Mouse (Mus musculus) liver, embryonic 14.5 days (tissue): ENCODE results near the gene Tsen2. TPM values are rescaled to one million over a fixed set of nuclear protein-coding genes. Genes with fewer than 3 reads are reported as not detected.

Source experiments
- ATAC-seq: fragments of 200-750 bp; cut with Nextera tagmentation; 2 replicates; pipeline ENCODE4 v1.8.0; 2017; ENCODE audit warnings: moderate number of reproducible peaks, mild to moderate bottlenecking, moderate library complexity; ENCODE audit not compliant: insufficient read depth
- DNase-seq, 3 experiments: peaks; one replicate each; pipeline ENCODE4 v3.0.0-alpha.2; 2012 to 2013; ENCODE audit warnings: low read depth in 3 of 3, low spot score in 3 of 3
- H3K27ac ChIP-seq: fragments of 300-500 bp; sonication (generic); 2 replicates; pipeline ENCODE4 v1.5.1; 2014; ENCODE audit warnings: moderate library complexity, mild to moderate bottlenecking, control low read depth, inconsistent platforms
- H3K27me3 ChIP-seq: fragments of 300-500 bp; sonication (generic); 2 replicates; pipeline ENCODE4 v1.6.1; 2014; ENCODE audit warnings: mild to moderate bottlenecking, low read length, moderate library complexity; ENCODE audit not compliant: control insufficient read depth, insufficient read depth
- H3K36me3 ChIP-seq: fragments of 300-500 bp; sonication (generic); replicated peaks from 2 replicates; pipeline ENCODE4 v1.6.1; 2014; ENCODE audit warnings: low read depth; ENCODE audit not compliant: control insufficient read depth, insufficient read depth
- H3K4me1 ChIP-seq, 2 experiments: fragments of 200-500 bp in 1 of 2; fragments of 300-500 bp in 1 of 2; sonication (generic) in 1 of 2; replicated peaks; 2 replicates each; pipeline ENCODE4 v1.6.1; 2012 to 2014; ENCODE audit warnings: antibody characterized with exemption in 1 of 2, inconsistent platforms in 1 of 2, low read length in 1 of 2; ENCODE audit not compliant: control insufficient read depth in 2 of 2, insufficient read depth in 2 of 2
- H3K4me2 ChIP-seq: fragments of 300-500 bp; sonication (generic); 2 replicates; pipeline ENCODE4 v1.6.1; 2014; ENCODE audit warnings: low read depth, mild to moderate bottlenecking, control low read depth, moderate library complexity
- H3K4me3 ChIP-seq, 2 experiments: fragments of 200-500 bp in 1 of 2; fragments of 300-500 bp in 1 of 2; sonication (generic) in 1 of 2; 2 replicates each; pipeline ENCODE4 v1.5.1; 2012 to 2014; ENCODE audit warnings: low read depth in 2 of 2, low read length in 2 of 2, mild to moderate bottlenecking in 2 of 2, control low read depth in 1 of 2, inconsistent platforms in 1 of 2, moderate library complexity in 1 of 2; ENCODE audit not compliant: insufficient read depth in 1 of 2
- H3K9ac ChIP-seq: fragments of 300-500 bp; sonication (generic); replicated peaks from 2 replicates; pipeline ENCODE4 v1.6.1; 2014; ENCODE audit warnings: mild to moderate bottlenecking, control low read depth, moderate library complexity
- H3K9me3 ChIP-seq: fragments of 300-500 bp; sonication (generic); 2 replicates; pipeline ENCODE4 v1.6.1; 2016; ENCODE audit warnings: low read length, mixed read lengths; ENCODE audit not compliant: control insufficient read depth
- CTCF ChIP-seq: IDR thresholded peaks from 2 replicates; pipeline ENCODE4 v1.5.1; 2016; ENCODE audit warnings: antibody characterized with exemption, low read depth, control low read depth
- EP300 ChIP-seq: IDR thresholded peaks from 2 replicates; pipeline ENCODE4 v1.6.1; 2016; ENCODE audit warnings: antibody characterized with exemption, low read depth
- WGBS: fragments of 180-500 bp; shearing (Covaris S2); extraction: QIAGEN DNeasy Blood & Tissue Kit; methylation state at CpG from one replicate; pipeline ENCODE4 v1.1.7; 2014; ENCODE audit not compliant: insufficient replicate concordance; 5-methylcytosine and 5-hydroxymethylcytosine counted together
- polyA plus RNA-seq, 2 experiments: library from polyadenylated mRNA; depleted of rRNA in 1 of 2; stranded (reverse) in 1 of 2; unstranded in 1 of 2; fragments of >200 nt; fragmentation: Nextera tagmentation in 1 of 2; extraction: Ambion mirVana in 1 of 2; gene quantifications; 2 replicates each; pipeline versions ENCODE4 v1.2.1 to v1.2.3; 2012 to 2014

The Tsen2 gene
- polyA plus RNA-seq, 2 experiments = 4.7 to 11.0 TPM

DNA sequence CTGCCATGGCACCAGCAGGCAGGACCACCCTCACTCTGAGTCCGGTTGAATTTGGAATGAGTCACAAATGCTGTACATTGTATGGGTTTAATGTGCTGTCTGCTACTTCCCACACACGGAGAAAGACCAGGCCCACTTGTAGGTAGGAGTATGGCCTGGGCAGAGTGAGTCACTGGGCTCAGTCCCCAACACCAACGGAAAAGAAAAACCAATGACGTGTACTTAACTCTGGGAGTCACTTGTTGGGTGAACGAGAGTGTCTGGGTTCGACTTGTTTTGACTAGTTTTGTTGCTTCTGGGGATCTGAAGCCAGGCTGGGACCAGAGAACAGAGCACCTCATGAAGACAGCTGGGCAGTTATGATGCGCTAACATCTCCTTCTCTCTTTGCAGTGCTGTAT, 29.7 kb downstream of the Tsen2 start:
- Histone ChIP-seq H3K27ac (no peak overlapping the region), H3K27me3 (no peaks in the 10 kb centered on the region), H3K9me3 (no peaks in the 10 kb centered on the region), H3K4me1 (no peaks in the 10 kb centered on the region), H3K4me2 (no peak overlapping the region), H3K4me3 (no peak overlapping the region), H3K36me3 (peaks cover 4% of the 10 kb centered on the region; the same call in 1 of the 2 replicates), H3K9ac (no peak overlapping the region)
- no peak for TF ChIP-seq CTCF
- TF ChIP-seq EP300 = no peak
- 80% methylated on average over 7 of the region's 7 CpGs for WGBS
- no peak for DNase-seq
- ATAC-seq = no peak

- DNase-seq = no peak
- Histone ChIP-seq H3K9me3 (no peaks in the 10 kb centered on the region), H3K36me3 (peaks cover 3% of the 10 kb centered on the region; the same call in 1 of the 2 replicates), H3K4me1 (no peaks in the 10 kb centered on the region), H3K9ac (no peak overlapping the region), H3K27ac (no peak overlapping the region), H3K4me2 (no peak overlapping the region), H3K27me3 (no peaks in the 10 kb centered on the region), H3K4me3 (no peak overlapping the region)
- 64% methylated on average over 5 of the region's 5 CpGs for WGBS
- TF ChIP-seq EP300 (no peak), CTCF (no peak)
- no peak for ATAC-seq
These were observed 32.9 kb downstream of the Tsen2 start for GRCm38 (mm10) chr6:115577407-115577806.

GRCm38 (mm10) chr6:115577941-115578340, 33.5 kb downstream of the Tsen2 start:
- 84% methylated on average over 9 of the region's 9 CpGs for WGBS
- H3K4me1 ChIP-seq = no peaks in the 10 kb centered on the region
- no peak overlapping the region for H3K27ac ChIP-seq
- no peaks in the 10 kb centered on the region for H3K27me3 ChIP-seq
- no peak overlapping the region for H3K4me2 ChIP-seq
- no peak for ATAC-seq
- TF ChIP-seq CTCF (no peak), EP300 (no peak)
- H3K9me3 ChIP-seq = no peaks in the 10 kb centered on the region
- no peak overlapping the region for H3K4me3 ChIP-seq
- H3K9ac ChIP-seq = no peak overlapping the region
- H3K36me3 ChIP-seq = peaks cover 3% of the 10 kb centered on the region; the same call in 1 of the 2 replicates
- DNase-seq = no peak

DNA sequence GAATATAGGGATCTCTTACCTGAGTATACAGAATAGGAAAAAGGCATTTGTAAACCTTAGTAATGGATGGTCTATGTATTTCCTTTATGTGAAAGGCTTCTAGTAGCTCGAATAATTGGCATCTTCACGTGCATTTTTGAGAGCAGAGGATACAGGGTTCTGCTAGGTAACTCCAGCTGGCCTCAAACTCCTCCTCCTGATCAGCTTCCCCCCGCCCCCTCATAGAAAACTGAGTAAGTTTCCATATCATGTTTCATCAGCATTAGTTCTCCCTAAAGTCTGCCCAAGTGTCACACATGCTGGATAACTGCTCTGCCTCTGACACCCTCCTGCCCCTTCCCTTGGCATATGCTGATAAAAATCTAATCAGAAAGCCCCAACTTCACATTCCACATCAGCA, 36.3 kb downstream of the Tsen2 start:
- H3K4me3 ChIP-seq = no peak overlapping the region
- H3K4me2 ChIP-seq = no peak overlapping the region
- H3K36me3 ChIP-seq = 0 out of 2 replicates have a peak, but pooled peaks cover 3% of the 10 kb centered on the region
- H3K4me1 ChIP-seq = no peaks in the 10 kb centered on the region
- TF ChIP-seq CTCF (no peak), EP300 (no peak)
- WGBS = 56% methylated on average over 3 of the region's 3 CpGs
- no peak for ATAC-seq
- no peak overlapping the region for H3K9ac ChIP-seq
- H3K27ac ChIP-seq = no peak overlapping the region
- DNase-seq = no peak
- no peaks in the 10 kb centered on the region for H3K9me3 ChIP-seq
- no peaks in the 10 kb centered on the region for H3K27me3 ChIP-seq

DNA sequence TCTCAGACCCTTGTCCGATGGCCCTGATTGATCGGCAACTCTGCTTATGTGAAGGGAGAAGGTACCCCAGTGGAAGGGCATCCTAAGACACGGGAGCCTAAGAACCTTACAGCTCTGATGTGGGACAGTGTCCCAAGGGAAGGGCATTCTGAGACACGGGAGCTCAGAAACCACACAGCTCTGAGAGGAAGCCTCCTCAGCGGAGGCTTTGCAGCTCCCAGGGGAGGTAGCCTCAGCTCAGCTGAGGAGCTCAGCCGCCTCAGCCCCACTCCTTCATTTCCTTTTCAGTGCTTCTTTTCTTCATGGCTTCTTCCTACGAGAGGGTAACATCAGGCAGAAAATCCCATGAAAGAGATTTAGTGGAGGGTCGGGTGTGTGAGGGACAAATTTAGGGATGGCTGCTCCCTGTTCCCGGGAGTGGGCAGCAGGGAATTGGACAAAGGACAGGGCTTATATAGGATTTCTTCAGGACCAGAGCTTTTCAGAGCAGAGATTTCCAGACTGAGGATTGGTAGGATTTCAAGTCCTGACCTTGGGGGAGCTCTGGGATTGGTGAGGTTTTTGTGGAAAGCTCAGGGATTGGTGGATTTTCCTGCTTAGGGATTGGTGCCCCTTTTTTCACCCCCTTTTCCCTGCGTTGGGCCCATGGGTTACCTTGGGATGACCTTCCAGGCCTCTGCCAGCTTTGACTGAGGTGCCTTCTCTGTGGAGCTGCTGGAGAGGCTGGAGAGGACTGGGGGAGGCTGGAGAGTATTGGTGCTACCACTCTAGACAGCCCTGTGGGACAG, 38.1 kb downstream of the Tsen2 start:
- 66% methylated on average over 10 of the region's 10 CpGs for WGBS
- H3K9me3 ChIP-seq = no peaks in the 10 kb centered on the region
- H3K36me3 ChIP-seq = 0 out of 2 replicates have a peak, but pooled peaks cover 3% of the 10 kb centered on the region
- no peak overlapping the region for H3K4me3 ChIP-seq
- H3K9ac ChIP-seq = no peak overlapping the region
- TF ChIP-seq EP300 (no peak), CTCF (no peak)
- DNase-seq (no peak), ATAC-seq (no peak)
- no peaks in the 10 kb centered on the region for H3K4me1 ChIP-seq
- H3K4me2 ChIP-seq = no peak overlapping the region
- H3K27me3 ChIP-seq = no peaks in the 10 kb centered on the region
- no peak overlapping the region for H3K27ac ChIP-seq
